Mouse (Mus musculus) embryonic fibroblast, embryonic 13.5 days (primary cell): ENCODE results near the gene Pou6f1.

Experiments used
- CTCF ChIP-seq: IDR thresholded peaks from 2 replicates; pipeline ENCODE4 v1.5.1; 2011; ENCODE audit warnings: mild to moderate bottlenecking, control low read depth, low read length, moderate library complexity, borderline replicate concordance; ENCODE audit not compliant: insufficient read depth
- POLR2A ChIP-seq: IDR thresholded peaks from 2 replicates; pipeline ENCODE4 v1.6.1; 2011; ENCODE audit warnings: low read depth, mild to moderate bottlenecking, control low read depth, low read length, moderate library complexity

GRCm38 (mm10) chr15:100627287-100627686, 27.5 kb upstream of the Pou6f1 start:
- TF ChIP-seq CTCF (no peak), POLR2A (no peak)
